Mouse (Mus musculus) embryo, embryonic 11.5 days (tissue): ENCODE measurements around the gene Rnf150.
A peak's percentile ranks its signal among the peaks of the same experiment; 100 is the strongest.

Source experiments
- DNase-seq: peaks from one replicate; pipeline ENCODE4 v3.0.0-alpha.2; 2012; ENCODE audit warnings: low read depth, low spot score

The Rnf150 gene

GRCm38 (mm10) chr8:83011286-83011685, 148.1 kb downstream of the Rnf150 start:
- no peak for DNase-seq

- no peak for DNase-seq
Observed at GRCm38 (mm10) chr8:83011758-83012157, 148.6 kb downstream of the Rnf150 start.

GRCm38 (mm10) chr8:83028211-83028610, 165.1 kb downstream of the Rnf150 start:
- no peak for DNase-seq

- DNase-seq = no peak
Observed at GRCm38 (mm10) chr8:83032800-83033199, 169.6 kb downstream of the Rnf150 start.

GRCm38 (mm10) chr8:83035141-83035540, 172.0 kb downstream of the Rnf150 start:
- no peak for DNase-seq

- no peak for DNase-seq
Observed at GRCm38 (mm10) chr8:83036521-83037166, 173.5 kb downstream of the Rnf150 start.

- no peak for DNase-seq
Observed at GRCm38 (mm10) chr8:83037321-83037720, 174.2 kb downstream of the Rnf150 start.

GRCm38 (mm10) chr8:83038575-83038974, 175.4 kb downstream of the Rnf150 start:
- DNase-seq = no peak

GRCm38 (mm10) chr8:83041440-83041839, 178.3 kb downstream of the Rnf150 start:
- no peak for DNase-seq

GRCm38 (mm10) chr8:83046912-83047311, 183.8 kb downstream of the Rnf150 start:
- DNase-seq = no peak

GRCm38 (mm10) chr8:83048527-83048926, 185.4 kb downstream of the Rnf150 start:
- DNase-seq = no peak

- peak; percentile 38 for DNase-seq
Observed at GRCm38 (mm10) chr8:83049171-83049601, 186.0 kb downstream of the Rnf150 start.

- no peak for DNase-seq
Observed at GRCm38 (mm10) chr8:83049616-83050015, 186.5 kb downstream of the Rnf150 start.

- DNase-seq = no peak
Observed at GRCm38 (mm10) chr8:83052896-83053295, 189.7 kb downstream of the Rnf150 start.

- no peak for DNase-seq
Observed at GRCm38 (mm10) chr8:83054801-83055200, 191.6 kb downstream of the Rnf150 start.

GRCm38 (mm10) chr8:83058951-83059350, 195.8 kb downstream of the Rnf150 start:
- no peak for DNase-seq

- no peak for DNase-seq
Observed at GRCm38 (mm10) chr8:83060076-83060475, 196.9 kb downstream of the Rnf150 start.

GRCm38 (mm10) chr8:83061257-83061656, 198.1 kb downstream of the Rnf150 start:
- DNase-seq = no peak

GRCm38 (mm10) chr8:83061873-83062272, 198.7 kb downstream of the Rnf150 start:
- DNase-seq = no peak

- DNase-seq = no peak
Observed at GRCm38 (mm10) chr8:83062276-83062675, 199.1 kb downstream of the Rnf150 start.

- DNase-seq = no peak
Observed at GRCm38 (mm10) chr8:83064096-83064495, 200.9 kb downstream of the Rnf150 start.

- no peak for DNase-seq
Observed at GRCm38 (mm10) chr8:83066076-83066475, 202.9 kb downstream of the Rnf150 start.

- DNase-seq = no peak
Observed at GRCm38 (mm10) chr8:83066846-83067245, 203.7 kb downstream of the Rnf150 start.

GRCm38 (mm10) chr8:83067906-83068305, 204.8 kb downstream of the Rnf150 start:
- no peak for DNase-seq
